Mouse (Mus musculus): ENCODE data around the gene Mtch1. TPM values are rescaled to one million over a fixed set of nuclear protein-coding genes. Genes with fewer than 3 reads are reported as not detected.

Gene Mtch1
- polyA plus RNA-seq, 1 experiment from 2014 or later = 407 TPM

GRCm38 (mm10) chr17:29315672-29316465, 31.9 kb downstream of the Mtch1 start:
- Histone ChIP-seq H3K9ac (replicated peaks) (no peak overlapping the region), H3K27me3 (peaks cover 23% of the 10 kb centered on the region), H3K4me2 (replicated peaks) (no peak overlapping the region), H3K4me3 (no peak overlapping the region), H3K4me1 (no peaks in the 10 kb centered on the region), H3K9me3 (no peaks in the 10 kb centered on the region), H3K27ac (replicated peaks) (no peak overlapping the region), H3K36me3 (no peaks in the 10 kb centered on the region)
- 55% methylated on average over 9 of the region's 9 CpGs for WGBS
- ATAC-seq (ENCODE audit: low FRiP score, low read depth) = no peak

DNA sequence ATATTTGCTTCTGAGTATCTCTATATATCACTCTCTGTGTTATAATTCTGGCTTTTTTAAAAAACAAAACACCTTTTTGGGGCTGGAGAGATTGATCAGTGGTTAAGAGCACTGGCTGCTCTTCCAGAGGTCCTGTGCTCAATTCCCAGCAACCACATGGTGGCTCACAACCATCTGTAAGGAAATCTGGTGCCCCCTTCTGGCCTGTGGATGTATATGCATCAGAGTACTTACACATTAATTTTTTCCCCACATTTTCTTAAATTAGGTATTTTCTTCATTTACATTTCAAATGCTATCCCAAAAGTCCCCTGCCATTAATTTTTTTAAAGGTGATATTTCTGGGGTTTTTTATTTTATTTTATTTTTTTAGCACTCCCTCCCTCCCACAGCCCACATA, 34.4 kb downstream of the Mtch1 start:
- no peak for ATAC-seq (ENCODE audit: low FRiP score, low read depth)
- no peaks in the 10 kb centered on the region for H3K36me3 ChIP-seq
- H3K9me3 ChIP-seq = no peaks in the 10 kb centered on the region
- H3K27ac ChIP-seq (replicated peaks) = no peak overlapping the region
- H3K4me2 ChIP-seq (replicated peaks) = no peak overlapping the region
- H3K9ac ChIP-seq (replicated peaks) = no peak overlapping the region
- H3K4me3 ChIP-seq = no peak overlapping the region
- no peaks in the 10 kb centered on the region for H3K27me3 ChIP-seq
- H3K4me1 ChIP-seq = 0 out of 2 replicates have a peak, but pooled peaks cover 3% of the 10 kb centered on the region

- H3K27ac ChIP-seq (replicated peaks) = no peak overlapping the region
- no peak for ATAC-seq (ENCODE audit: low FRiP score, low read depth)
- WGBS = 96% methylated on average over 2 of the region's 2 CpGs
- no peaks in the 10 kb centered on the region for H3K9me3 ChIP-seq
- no peaks in the 10 kb centered on the region for H3K36me3 ChIP-seq
- H3K9ac ChIP-seq (replicated peaks) = no peak overlapping the region
- no peak overlapping the region for H3K4me2 ChIP-seq (replicated peaks)
- H3K4me1 ChIP-seq = 0 out of 2 replicates have a peak, but pooled peaks cover 3% of the 10 kb centered on the region
- no peak overlapping the region for H3K4me3 ChIP-seq
- H3K27me3 ChIP-seq = no peaks in the 10 kb centered on the region
These were observed 35.7 kb downstream of the Mtch1 start for GRCm38 (mm10) chr17:29312082-29312481.

DNA sequence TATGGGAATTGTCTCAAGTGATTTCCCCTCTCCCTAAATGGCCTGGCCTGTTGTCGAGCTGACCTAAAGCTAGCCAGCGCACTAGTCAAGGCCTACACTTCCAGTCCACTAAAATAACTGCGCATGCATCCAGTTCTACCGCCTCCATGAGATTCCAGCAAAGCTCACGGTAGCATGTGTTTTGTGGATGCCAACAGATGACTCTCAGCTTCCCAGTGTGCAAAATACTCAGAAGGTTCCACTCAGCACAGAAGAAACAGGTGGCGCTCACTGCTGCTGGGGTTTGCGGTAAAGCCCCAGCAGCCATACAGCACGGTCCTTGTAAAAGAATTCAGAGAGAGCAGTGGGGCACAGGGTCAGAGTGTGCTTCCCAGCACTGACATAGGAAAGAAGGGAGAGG, 36.1 kb downstream of the Mtch1 start:
- WGBS = 92% methylated on average over 8 of the region's 8 CpGs
- H3K9ac ChIP-seq (replicated peaks) = no peak overlapping the region
- H3K36me3 ChIP-seq = no peaks in the 10 kb centered on the region
- H3K27ac ChIP-seq (replicated peaks) = no peak overlapping the region
- no peak overlapping the region for H3K4me3 ChIP-seq
- no peaks in the 10 kb centered on the region for H3K27me3 ChIP-seq
- 0 out of 2 replicates have a peak, but pooled peaks cover 3% of the 10 kb centered on the region for H3K4me1 ChIP-seq
- no peak overlapping the region for H3K4me2 ChIP-seq (replicated peaks)
- no peak for ATAC-seq (ENCODE audit: low FRiP score, low read depth)
- H3K9me3 ChIP-seq = no peaks in the 10 kb centered on the region

GRCm38 (mm10) chr17:29310056-29310623, 37.6 kb downstream of the Mtch1 start:
- WGBS = 86% methylated on average over 21 of the region's 21 CpGs
- H3K36me3 ChIP-seq = no peaks in the 10 kb centered on the region
- peaks cover 10% of the 10 kb centered on the region for H3K4me1 ChIP-seq
- H3K27ac ChIP-seq (replicated peaks) = no peak overlapping the region
- H3K4me2 ChIP-seq (replicated peaks) = no peak overlapping the region
- H3K9ac ChIP-seq (replicated peaks) = no peak overlapping the region
- no peak overlapping the region for H3K4me3 ChIP-seq
- no peak for ATAC-seq (ENCODE audit: low FRiP score, low read depth)
- peaks cover 10% of the 10 kb centered on the region; the same call in 1 of the 2 replicates for H3K27me3 ChIP-seq
- H3K9me3 ChIP-seq = no peaks in the 10 kb centered on the region

DNA sequence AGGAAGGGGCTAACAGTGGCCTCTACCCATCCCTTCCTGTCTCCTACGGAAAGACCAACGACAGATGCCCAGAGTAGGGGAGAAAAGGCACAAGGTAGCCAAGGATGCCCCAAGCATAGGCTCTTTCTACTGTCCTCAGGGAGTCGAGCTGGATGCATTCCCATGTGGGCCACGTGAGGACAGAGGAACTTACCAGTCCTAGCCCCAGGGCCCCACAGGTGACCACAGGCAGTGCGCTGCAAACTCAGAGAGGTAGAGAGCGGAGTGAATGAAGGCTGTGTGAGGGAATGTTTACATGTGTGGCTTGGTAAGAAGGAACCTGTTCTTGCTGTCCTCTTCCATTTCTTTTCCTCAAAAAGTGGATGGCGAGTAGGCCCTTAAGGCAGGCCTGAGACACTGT, 41.9 kb downstream of the Mtch1 start:
- Histone ChIP-seq H3K4me3 (no peak overlapping the region), H3K9ac (replicated peaks) (no peak overlapping the region), H3K9me3 (no peaks in the 10 kb centered on the region), H3K4me2 (replicated peaks) (no peak overlapping the region), H3K27me3 (peaks cover 10% of the 10 kb centered on the region; the same call in 1 of the 2 replicates), H3K4me1 (peaks cover 16% of the 10 kb centered on the region), H3K27ac (replicated peaks) (no peak overlapping the region), H3K36me3 (peaks cover 16% of the 10 kb centered on the region)
- ATAC-seq (ENCODE audit: low FRiP score, low read depth) = no peak
- 67% methylated on average over 7 of the region's 7 CpGs for WGBS

DNA sequence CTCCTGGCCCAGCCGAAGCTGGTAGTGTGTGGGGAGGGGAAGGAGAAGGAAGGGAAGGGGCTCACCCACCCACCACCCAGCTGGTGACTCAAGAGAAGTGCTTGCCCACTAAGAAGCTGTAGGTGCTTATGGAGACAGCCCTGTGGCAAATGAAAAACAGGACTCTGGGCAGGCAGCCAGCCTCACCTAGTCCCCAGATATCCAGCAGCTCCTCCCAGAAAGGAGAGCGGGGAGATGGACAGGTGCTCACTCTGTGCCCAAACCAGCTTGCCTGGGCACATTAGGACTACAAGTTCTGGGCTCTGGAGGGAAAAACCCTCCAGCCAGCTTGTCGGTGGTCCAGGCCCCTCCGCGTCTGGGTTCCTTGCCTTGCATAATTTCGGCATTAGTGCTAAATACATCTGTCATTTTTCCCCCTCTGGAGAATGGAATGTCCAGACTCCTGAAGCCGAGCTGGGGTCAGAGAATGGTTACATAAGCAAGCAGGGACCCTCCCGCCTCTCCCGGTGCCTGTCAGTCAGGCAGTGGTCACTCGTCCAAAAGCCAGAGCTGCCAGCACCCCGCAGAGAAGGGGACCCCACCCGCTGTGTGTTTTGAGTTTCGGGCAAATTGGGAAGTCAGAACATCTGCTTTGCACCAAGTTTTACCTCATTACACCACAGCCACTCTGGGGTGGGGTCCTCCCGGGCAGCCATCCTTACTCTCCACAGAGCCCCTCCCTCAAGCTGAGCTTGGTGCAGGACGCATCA, 42.5 kb downstream of the Mtch1 start:
- WGBS = 29% methylated on average over 15 of the region's 15 CpGs
- peaks cover 22% of the 10 kb centered on the region for H3K36me3 ChIP-seq
- H3K9ac ChIP-seq (replicated peaks) = no peak overlapping the region
- H3K4me3 ChIP-seq = no peak overlapping the region
- H3K9me3 ChIP-seq = no peaks in the 10 kb centered on the region
- no peak overlapping the region for H3K27ac ChIP-seq (replicated peaks)
- ATAC-seq (ENCODE audit: low FRiP score, low read depth) = no peak
- H3K27me3 ChIP-seq = peaks cover 10% of the 10 kb centered on the region; the same call in 1 of the 2 replicates
- no peak overlapping the region for H3K4me2 ChIP-seq (replicated peaks)
- peaks cover 16% of the 10 kb centered on the region for H3K4me1 ChIP-seq

GRCm38 (mm10) chr17:29304376-29305057, 43.2 kb downstream of the Mtch1 start:
- WGBS = 74% methylated on average over 13 of the region's 13 CpGs
- no peak overlapping the region for H3K4me2 ChIP-seq (replicated peaks)
- no peak overlapping the region for H3K9ac ChIP-seq (replicated peaks)
- peaks cover 10% of the 10 kb centered on the region; the same call in 1 of the 2 replicates for H3K27me3 ChIP-seq
- peaks cover 29% of the 10 kb centered on the region for H3K36me3 ChIP-seq
- no peak for ATAC-seq (ENCODE audit: low FRiP score, low read depth)
- H3K9me3 ChIP-seq = no peaks in the 10 kb centered on the region
- H3K27ac ChIP-seq (replicated peaks) = no peak overlapping the region
- H3K4me1 ChIP-seq = peaks cover 16% of the 10 kb centered on the region
- H3K4me3 ChIP-seq = no peak overlapping the region

DNA sequence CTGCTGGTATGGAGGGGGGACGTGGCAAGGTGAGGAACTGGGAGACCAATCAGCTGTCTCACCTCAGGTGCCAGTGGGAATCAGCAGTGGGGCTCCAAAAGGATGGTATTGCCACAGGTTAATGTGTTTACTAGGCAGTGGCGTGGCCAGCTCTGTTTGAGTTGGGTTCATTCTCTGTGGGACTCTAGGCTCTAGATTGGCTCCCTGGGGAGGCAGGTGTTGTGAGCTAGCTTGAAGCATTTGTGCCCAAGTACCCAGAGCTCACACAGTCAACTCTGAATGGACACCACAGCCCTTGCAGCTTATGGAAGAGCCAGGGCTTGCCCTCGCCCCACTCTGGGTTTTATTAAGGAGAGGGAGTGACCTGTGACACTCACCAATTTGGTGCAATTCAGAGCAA, 43.9 kb downstream of the Mtch1 start:
- no peak for ATAC-seq (ENCODE audit: low FRiP score, low read depth)
- H3K4me3 ChIP-seq = no peak overlapping the region
- peaks cover 13% of the 10 kb centered on the region for H3K4me1 ChIP-seq
- peaks cover 36% of the 10 kb centered on the region for H3K36me3 ChIP-seq
- no peak overlapping the region for H3K27ac ChIP-seq (replicated peaks)
- no peak overlapping the region for H3K9ac ChIP-seq (replicated peaks)
- H3K9me3 ChIP-seq = no peaks in the 10 kb centered on the region
- H3K27me3 ChIP-seq = peaks cover 10% of the 10 kb centered on the region; the same call in 1 of the 2 replicates
- WGBS = 66% methylated on average over 3 of the region's 3 CpGs
- no peak overlapping the region for H3K4me2 ChIP-seq (replicated peaks)

GRCm38 (mm10) chr17:29303087-29303486, 44.6 kb downstream of the Mtch1 start:
- Histone ChIP-seq H3K4me3 (no peak overlapping the region), H3K27ac (replicated peaks) (no peak overlapping the region), H3K4me2 (replicated peaks) (no peak overlapping the region), H3K9ac (replicated peaks) (no peak overlapping the region), H3K9me3 (no peaks in the 10 kb centered on the region), H3K27me3 (peaks cover 10% of the 10 kb centered on the region; the same call in 1 of the 2 replicates), H3K36me3 (peaks cover 42% of the 10 kb centered on the region), H3K4me1 (peaks cover 13% of the 10 kb centered on the region)
- no peak for ATAC-seq (ENCODE audit: low FRiP score, low read depth)
- 57% methylated on average over 3 of the region's 3 CpGs for WGBS

DNA sequence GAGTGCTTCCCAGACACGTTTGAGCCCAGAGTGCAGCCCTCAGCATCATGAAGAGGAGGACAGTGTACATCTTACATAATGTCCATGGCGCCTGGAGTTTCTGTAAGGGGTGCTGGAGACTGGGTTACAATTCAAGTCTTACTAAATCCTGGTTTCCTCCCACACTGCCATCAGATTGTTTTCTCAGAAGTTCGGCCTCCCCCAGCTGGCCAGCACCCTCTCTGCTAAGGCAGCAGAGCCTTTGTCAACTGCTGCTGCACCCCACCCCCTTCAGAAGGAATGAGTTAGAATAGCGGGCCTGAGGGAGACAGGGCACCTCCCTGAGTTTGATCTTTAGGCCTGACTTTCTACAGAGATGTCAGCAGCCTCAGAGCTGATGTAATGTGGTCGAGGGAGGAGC, 45.6 kb downstream of the Mtch1 start:
- Histone ChIP-seq H3K4me3 (no peak overlapping the region), H3K27me3 (peaks cover 10% of the 10 kb centered on the region; the same call in 1 of the 2 replicates), H3K4me2 (replicated peaks) (no peak overlapping the region), H3K4me1 (peaks cover 13% of the 10 kb centered on the region), H3K9me3 (no peaks in the 10 kb centered on the region), H3K36me3 (peaks cover 47% of the 10 kb centered on the region), H3K9ac (replicated peaks) (no peak overlapping the region), H3K27ac (replicated peaks) (no peak overlapping the region)
- 78% methylated on average over 5 of the region's 5 CpGs for whole genome bisulfite sequencing
- ATAC-seq (ENCODE audit: low FRiP score, low read depth) = no peak

Measured in midbrain, embryonic 12.5 days (tissue).